In genomic region chr8:88137748-88138484, GRCm38 (mm10) we compare ENCODE assay signal across 7 mouse cellular contexts. TPM values are rescaled to one million over a fixed set of nuclear protein-coding genes. Genes with fewer than 3 reads are reported as not detected.
DNase-seq lines count a peak whose midpoint lies in the region; ATAC-seq and TF ChIP-seq lines count a peak whose summit lies in the region.

Gene Heatr3, plus strand, starts transcription at chr8:88137855.

- DNase-seq in adrenal gland, adult 8-10 months: peak; percentile 95
- peak; percentile 97 for DNase-seq in embryo, embryonic 9.5 days (ENCODE audit: extremely low spot score)
- DNase-seq in gonadal fat pad, adult 2 months (ENCODE audit: low read depth): no peak
- DNase-seq in left cerebral cortex, postnatal 4 days: peak; percentile 96

- H3K9me3 ChIP-seq in intestine, postnatal 0 days (ENCODE audit: control insufficient read depth): no peaks in the 10 kb centered on the region
- H3K9me3 ChIP-seq in midbrain, embryonic 12.5 days: no peaks in the 10 kb centered on the region

- H3K36me3 ChIP-seq in intestine, postnatal 0 days (ENCODE audit: control insufficient read depth, insufficient read depth): peaks cover 29% of the 10 kb centered on the region
- peaks cover 46% of the 10 kb centered on the region for H3K36me3 ChIP-seq in midbrain, embryonic 12.5 days
- peaks cover 18% of the 10 kb centered on the region for H3K36me3 ChIP-seq in small intestine, adult 2 months (ENCODE audit: control insufficient read depth, insufficient read depth, low read length)

- peak within 1 kb of the TSS; percentile 87 for H3K27ac ChIP-seq in intestine, postnatal 0 days (ENCODE audit: low read depth, low read length)
- peak within 1 kb of the TSS; percentile 89 for H3K27ac ChIP-seq in midbrain, embryonic 12.5 days (replicated peaks)
- H3K27ac ChIP-seq in small intestine, adult 2 months (ENCODE audit: insufficient read depth, low read depth, low read length): peak within 1 kb of the TSS; percentile 74

- peak within 1 kb of the TSS; percentile 66 for H3K9ac ChIP-seq in intestine, postnatal 0 days (ENCODE audit: low read depth, low read length)
- peak within 1 kb of the TSS; percentile 90 for H3K9ac ChIP-seq in midbrain, embryonic 12.5 days (replicated peaks)

- peaks cover 4% of the 10 kb centered on the region; the same call in 1 of the 2 replicates for H3K4me1 ChIP-seq in intestine, postnatal 0 days (replicated peaks; ENCODE audit: control insufficient read depth, insufficient read depth, low read length)
- peaks cover 11% of the 10 kb centered on the region for H3K4me1 ChIP-seq in midbrain, embryonic 12.5 days
- H3K4me1 ChIP-seq in small intestine, adult 2 months (ENCODE audit: control insufficient read depth, insufficient read depth, insufficient read length, low read length): no peaks in the 10 kb centered on the region

- peak within 1 kb of the TSS; percentile 89 for H3K4me2 ChIP-seq in intestine, postnatal 0 days (replicated peaks; ENCODE audit: low read depth)
- H3K4me2 ChIP-seq in midbrain, embryonic 12.5 days (replicated peaks): peak within 1 kb of the TSS; percentile 69

- no peaks in the 10 kb centered on the region for H3K27me3 ChIP-seq in intestine, postnatal 0 days (replicated peaks; ENCODE audit: control insufficient read depth, insufficient read depth, low read length)
- H3K27me3 ChIP-seq in midbrain, embryonic 12.5 days: no peaks in the 10 kb centered on the region
- H3K27me3 ChIP-seq in small intestine, adult 2 months (ENCODE audit: control insufficient read depth, insufficient read depth, low read length): no peaks in the 10 kb centered on the region

- peak; percentile 97 for ATAC-seq in intestine, postnatal 0 days
- ATAC-seq in midbrain, embryonic 12.5 days (ENCODE audit: low FRiP score, low read depth): peak; percentile 95

- peak within 1 kb of the TSS; percentile 90 for H3K4me3 ChIP-seq in intestine, postnatal 0 days (ENCODE audit: low read depth, low read length)
- peak within 1 kb of the TSS; percentile 82 for H3K4me3 ChIP-seq in midbrain, embryonic 12.5 days
- peak within 1 kb of the TSS; percentile 85 for H3K4me3 ChIP-seq in small intestine, adult 2 months (ENCODE audit: low read depth, low read length)

- TF ChIP-seq CTCF in intestine, postnatal 0 days (IDR thresholded peaks at IDR 0.05; ENCODE audit: low read depth): peak; percentile 48
- TF ChIP-seq CTCF in small intestine, adult 2 months (IDR thresholded peaks at IDR 0.05; ENCODE audit: extremely low read depth, insufficient read length, insufficient replicate concordance, low read depth, low read length): peak; percentile 14; the same call in 1 of the 2 replicates

- peak; percentile 48 for TF ChIP-seq POLR2A in small intestine, adult 2 months (IDR thresholded peaks at IDR 0.05; ENCODE audit: low read depth, low read length)

- WGBS in intestine, postnatal 0 days: under 1% methylated on average over 79 of the region's 79 CpGs
- under 1% methylated on average over 79 of the region's 79 CpGs for WGBS in midbrain, embryonic 12.5 days
- under 1% methylated on average over 79 of the region's 79 CpGs for WGBS in small intestine, adult 2 months

- intact Hi-C loops in left cerebral cortex, postnatal 4 days (cut with DNase I): no loop called here

RNA-seq across cellular contexts. Expression of gene Heatr3, which starts in this region (rescaled TPM):
- 10 to 100 TPM; 29.4 to 34.5 (median 32.5) TPM for total RNA-seq in adrenal gland, adult 8-10 months (2022)
- polyA plus RNA-seq in gonadal fat pad, adult 2 months (2012; rRNA removed): 17.4 and 18.1 TPM in 2 replicates
- 10.0 and 10.2 TPM in 2 replicates for polyA plus RNA-seq in intestine, postnatal 0 days (2015; fragmentation: Nextera tagmentation; extraction: Ambion mirVana)
- 10 to 100 TPM; 34.3 to 34.9 TPM for total RNA-seq in left cerebral cortex, postnatal 4 days (2021)
- polyA plus RNA-seq in midbrain, embryonic 12.5 days (2016; fragmentation: Nextera tagmentation; extraction: Ambion mirVana): 43.7 and 48.7 TPM in 2 replicates
- polyA plus RNA-seq in small intestine, adult 2 months (2012; rRNA removed): 3.4 and 3.9 TPM in 2 replicates
